Mouse (Mus musculus) ES-E14 (cell line): Measurements from ENCODE around the gene Maz.

Experiments
- HCFC1 ChIP-seq: IDR thresholded peaks from 2 replicates; pipeline ENCODE4 v1.6.1; 2012; ENCODE audit warnings: low read length, inconsistent platforms, borderline replicate concordance; ENCODE audit not compliant: insufficient read depth
- MAFK ChIP-seq: IDR thresholded peaks from 2 replicates; pipeline ENCODE4 v1.6.1; 2014; ENCODE audit warnings: mild to moderate bottlenecking, low read depth, low read length, inconsistent platforms; ENCODE audit not compliant: insufficient read depth
- ZNF384 ChIP-seq: IDR thresholded peaks from 2 replicates; pipeline ENCODE4 v1.6.1; 2012; ENCODE audit warnings: low read depth, low read length, inconsistent platforms

GRCm38 (mm10) chr7:127070871-127071413 is 44.1 kb upstream of the Maz start:
- TF ChIP-seq ZNF384: no peak
- TF ChIP-seq HCFC1: no peak
- no peak for TF ChIP-seq MAFK
